Mouse (Mus musculus) forebrain, embryonic 11.5 days (tissue): ENCODE measurements around the gene Spire2. TPM values are rescaled to one million over a fixed set of nuclear protein-coding genes. Genes with fewer than 3 reads are reported as not detected.

Experiments
- ATAC-seq: fragments of 200-750 bp; cut with Nextera tagmentation; replicated peaks from 2 replicates; pipeline ENCODE4 v1.8.0; 2017; ENCODE audit warnings: moderate TSS enrichment; ENCODE audit not compliant: low FRiP score
- DNase-seq: peaks from one replicate; pipeline ENCODE4 v3.0.0-alpha.2; 2017; ENCODE audit warnings: low spot score
- H3K27ac ChIP-seq: fragments of 300-500 bp; sonication (generic); 2 replicates; pipeline ENCODE4 v1.5.1; 2014; ENCODE audit warnings: low read depth, low read length
- H3K27me3 ChIP-seq: fragments of 300-500 bp; sonication (generic); 2 replicates; pipeline ENCODE4 v1.6.1; 2014; ENCODE audit warnings: mild to moderate bottlenecking, low read length, mixed read lengths; ENCODE audit not compliant: control insufficient read depth, insufficient read depth
- H3K36me3 ChIP-seq: fragments of 300-500 bp; sonication (generic); 2 replicates; pipeline ENCODE4 v1.6.1; 2014; ENCODE audit warnings: mild to moderate bottlenecking, low read length, moderate library complexity, mixed read lengths; ENCODE audit not compliant: control insufficient read depth, insufficient read depth
- H3K4me1 ChIP-seq: fragments of 300-500 bp; sonication (generic); replicated peaks from 2 replicates; pipeline ENCODE4 v1.6.1; 2014; ENCODE audit warnings: low read length, mixed read lengths; ENCODE audit not compliant: control insufficient read depth, insufficient read depth
- H3K4me2 ChIP-seq: fragments of 300-500 bp; sonication (generic); 2 replicates; pipeline ENCODE4 v1.6.1; 2014; ENCODE audit warnings: low read depth, mild to moderate bottlenecking, low read length, moderate library complexity, mixed read lengths; ENCODE audit not compliant: severe bottlenecking
- H3K4me3 ChIP-seq: fragments of 300-500 bp; sonication (generic); 2 replicates; pipeline ENCODE4 v1.5.1; 2014; ENCODE audit warnings: low read depth, low read length
- H3K9ac ChIP-seq: fragments of 300-500 bp; sonication (generic); 2 replicates; pipeline ENCODE4 v1.6.1; 2014; ENCODE audit warnings: low read length
- H3K9me3 ChIP-seq: fragments of 300-500 bp; sonication (generic); 2 replicates; pipeline ENCODE4 v1.6.1; 2016; ENCODE audit warnings: low read length, mixed read lengths; ENCODE audit not compliant: control insufficient read depth
- WGBS: fragments of 180-500 bp; shearing (Covaris S2); extraction: QIAGEN DNeasy Blood & Tissue Kit; methylation state at CpG from one replicate; pipeline ENCODE4 v1.1.7; 2014; 5-methylcytosine and 5-hydroxymethylcytosine counted together
- polyA plus RNA-seq: library from polyadenylated mRNA; unstranded; fragments of >200 nt; fragmentation: Nextera tagmentation; extraction: Ambion mirVana; gene quantifications from 2 replicates; pipeline ENCODE4 v1.2.1, GENCODE M21; 2014

The Spire2 gene
- polyA plus RNA-seq, 1 experiment from 2014 or later, result 13.4 TPM

GRCm38 (mm10) chr8:123375701-123376100, 43.2 kb downstream of the Spire2 start:
- no peak for ATAC-seq
- no peak for DNase-seq
- H3K4me1 ChIP-seq, result peaks cover 5% of the 10 kb centered on the region; the same call in 1 of the 2 replicates
- H3K27ac ChIP-seq, result no peak overlapping the region
- WGBS, result 87% methylated on average over 10 of the region's 10 CpGs
- H3K36me3 ChIP-seq, result no peaks in the 10 kb centered on the region
- H3K4me3 ChIP-seq, result no peak overlapping the region
- H3K4me2 ChIP-seq, result no peak overlapping the region
- no peak overlapping the region for H3K9ac ChIP-seq
- no peaks in the 10 kb centered on the region for H3K27me3 ChIP-seq
- H3K9me3 ChIP-seq, result no peaks in the 10 kb centered on the region

DNA sequence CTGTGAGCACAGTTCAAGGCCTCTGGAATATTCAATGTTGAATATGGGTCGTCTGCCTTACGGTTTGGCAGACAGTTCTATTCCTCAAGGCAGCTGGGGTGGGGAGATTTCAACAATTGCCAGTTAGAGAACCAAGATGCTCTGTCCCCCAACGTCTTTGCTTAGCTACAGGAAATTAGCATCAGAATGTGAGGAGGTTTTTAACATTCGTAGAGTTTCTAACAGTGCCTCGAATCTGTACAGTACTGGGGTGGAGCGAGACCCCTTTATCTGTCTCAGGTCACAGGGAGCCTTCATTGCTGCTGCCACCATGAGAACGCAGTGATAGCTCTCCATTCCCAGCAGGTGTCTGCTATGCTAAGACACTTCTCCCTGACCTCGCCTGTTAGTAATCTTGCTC, 43.6 kb downstream of the Spire2 start:
- Histone ChIP-seq H3K27ac (no peak overlapping the region), H3K27me3 (no peaks in the 10 kb centered on the region), H3K9me3 (no peaks in the 10 kb centered on the region), H3K4me2 (no peak overlapping the region), H3K4me1 (peaks cover 5% of the 10 kb centered on the region; the same call in 1 of the 2 replicates), H3K9ac (no peak overlapping the region), H3K4me3 (no peak overlapping the region), H3K36me3 (no peaks in the 10 kb centered on the region)
- ATAC-seq (no peak), DNase-seq (no peak)
- WGBS, result 80% methylated on average over 8 of the region's 8 CpGs

DNA sequence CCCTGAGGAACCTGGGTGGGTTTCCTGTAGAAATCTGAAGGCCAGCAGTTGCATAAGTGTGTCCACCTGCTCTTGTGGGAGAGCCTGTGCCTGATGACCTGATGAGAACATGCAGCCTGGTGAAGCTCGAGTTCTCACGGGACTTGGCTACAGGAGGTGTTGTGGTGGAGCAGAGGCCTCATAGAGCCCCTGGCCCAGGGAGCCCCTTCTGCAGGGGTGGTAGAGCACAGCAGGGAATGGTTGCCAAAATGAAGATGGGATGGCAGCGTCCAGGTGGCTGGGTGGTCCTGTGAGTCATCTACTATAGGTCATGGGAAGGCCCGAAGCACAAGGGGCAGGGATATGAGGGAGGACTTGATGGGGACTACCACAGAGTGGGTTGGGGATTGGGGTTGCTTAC, 49.2 kb downstream of the Spire2 start:
- WGBS, result 98% methylated on average over 4 of the region's 4 CpGs
- Histone ChIP-seq H3K4me1 (no peaks in the 10 kb centered on the region), H3K27me3 (no peaks in the 10 kb centered on the region), H3K4me3 (no peak overlapping the region), H3K9me3 (no peaks in the 10 kb centered on the region), H3K4me2 (no peak overlapping the region), H3K36me3 (peaks cover 8% of the 10 kb centered on the region; the same call in 1 of the 2 replicates), H3K9ac (no peak overlapping the region), H3K27ac (no peak overlapping the region)
- ATAC-seq (no peak), DNase-seq (no peak)

DNA sequence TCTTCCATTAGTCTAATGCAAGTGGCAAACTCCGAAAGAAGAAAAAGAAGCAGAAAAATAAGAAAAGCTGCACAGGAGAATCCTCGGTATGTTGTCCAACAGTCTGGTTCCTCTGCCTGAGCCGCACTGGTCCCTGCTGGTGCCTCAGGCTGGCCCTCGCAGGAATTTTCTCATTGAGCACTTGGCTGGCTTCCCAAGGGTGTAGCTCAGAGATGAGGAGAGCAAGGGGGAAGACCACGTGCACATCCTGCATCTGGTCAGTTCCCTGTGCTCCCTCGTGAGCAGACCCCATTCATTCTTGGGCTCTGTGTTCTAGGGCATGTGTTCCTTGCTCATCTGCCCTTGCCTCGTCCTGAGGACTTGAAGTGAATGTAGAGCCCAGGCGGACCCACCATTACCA, 50.0 kb downstream of the Spire2 start:
- Histone ChIP-seq H3K36me3 (peaks cover 8% of the 10 kb centered on the region; the same call in 1 of the 2 replicates), H3K4me1 (no peaks in the 10 kb centered on the region), H3K4me2 (no peak overlapping the region), H3K27ac (no peak overlapping the region), H3K27me3 (no peaks in the 10 kb centered on the region), H3K4me3 (no peak overlapping the region), H3K9me3 (no peaks in the 10 kb centered on the region), H3K9ac (no peak overlapping the region)
- ATAC-seq, result no peak
- 93% methylated on average over 8 of the region's 8 CpGs for WGBS
- DNase-seq, result no peak

- H3K4me3 ChIP-seq, result no peak overlapping the region
- H3K9me3 ChIP-seq, result no peaks in the 10 kb centered on the region
- ATAC-seq, result no peak
- no peak for DNase-seq
- no peak overlapping the region for H3K27ac ChIP-seq
- H3K27me3 ChIP-seq, result no peaks in the 10 kb centered on the region
- no peak overlapping the region for H3K9ac ChIP-seq
- no peak overlapping the region for H3K4me2 ChIP-seq
- H3K36me3 ChIP-seq, result peaks cover 13% of the 10 kb centered on the region; the same call in 1 of the 2 replicates
- H3K4me1 ChIP-seq, result no peaks in the 10 kb centered on the region
- WGBS, result 71% methylated on average over 9 of the region's 9 CpGs
Observed at GRCm38 (mm10) chr8:123384883-123385540, 52.5 kb downstream of the Spire2 start.

- DNase-seq (no peak), ATAC-seq (no peak)
- no peak overlapping the region for H3K4me2 ChIP-seq
- H3K4me3 ChIP-seq, result no peak overlapping the region
- H3K4me1 ChIP-seq, result no peaks in the 10 kb centered on the region
- WGBS, result 89% methylated on average over 3 of the region's 3 CpGs
- H3K9me3 ChIP-seq, result no peaks in the 10 kb centered on the region
- no peak overlapping the region for H3K9ac ChIP-seq
- H3K36me3 ChIP-seq, result peaks cover 13% of the 10 kb centered on the region; the same call in 1 of the 2 replicates
- no peak overlapping the region for H3K27ac ChIP-seq
- no peaks in the 10 kb centered on the region for H3K27me3 ChIP-seq
Observed at GRCm38 (mm10) chr8:123387041-123387440, 54.5 kb downstream of the Spire2 start.

DNA sequence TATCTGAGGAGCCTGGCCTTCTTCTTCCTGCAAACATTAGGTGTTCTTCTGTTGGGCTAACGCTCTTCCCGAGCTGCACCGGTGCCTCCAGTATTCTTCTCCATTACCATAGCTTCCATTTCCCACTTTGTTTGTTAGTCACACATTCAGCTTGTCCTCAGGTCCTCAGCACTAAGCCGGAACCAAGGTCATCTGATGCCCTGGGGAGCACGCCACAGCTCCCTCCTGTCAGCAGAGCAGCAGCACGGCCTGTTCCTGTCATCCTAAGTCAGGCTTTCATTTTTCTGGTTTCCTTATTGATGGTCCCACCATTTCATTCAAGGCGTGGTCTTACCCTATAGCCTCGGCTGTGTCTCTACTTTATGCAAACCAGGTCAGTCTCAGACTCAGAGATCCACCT, 55.3 kb downstream of the Spire2 start:
- ATAC-seq (no peak), DNase-seq (no peak)
- Histone ChIP-seq H3K27ac (no peak overlapping the region), H3K4me1 (no peaks in the 10 kb centered on the region), H3K9ac (no peak overlapping the region), H3K36me3 (peaks cover 13% of the 10 kb centered on the region; the same call in 1 of the 2 replicates), H3K9me3 (no peaks in the 10 kb centered on the region), H3K4me3 (no peak overlapping the region), H3K27me3 (no peaks in the 10 kb centered on the region), H3K4me2 (no peak overlapping the region)
- 91% methylated on average over 8 of the region's 8 CpGs for WGBS

DNA sequence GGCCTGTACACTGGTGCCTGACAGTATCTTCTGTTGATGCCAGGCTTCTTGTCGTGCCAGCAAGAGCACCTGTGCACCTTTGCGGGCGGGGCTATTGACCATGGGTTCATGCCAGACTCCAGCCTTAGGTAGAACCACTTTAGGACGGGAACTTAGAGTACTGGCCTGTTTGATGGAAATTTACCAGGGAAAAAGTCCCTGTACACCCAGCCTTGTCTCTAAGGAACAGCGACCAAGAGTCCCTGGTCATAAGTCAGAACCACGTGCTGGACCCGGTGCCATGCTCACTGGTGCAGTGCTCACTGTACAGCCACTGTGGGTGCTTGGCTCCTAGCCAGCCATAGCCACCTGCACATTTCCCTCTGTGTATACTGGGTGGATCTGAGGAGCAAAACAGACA, 56.5 kb downstream of the Spire2 start:
- Histone ChIP-seq H3K9me3 (no peaks in the 10 kb centered on the region), H3K4me3 (no peak overlapping the region), H3K27ac (no peak overlapping the region), H3K36me3 (peaks cover 14% of the 10 kb centered on the region; the same call in 1 of the 2 replicates), H3K4me1 (no peaks in the 10 kb centered on the region), H3K27me3 (no peaks in the 10 kb centered on the region), H3K9ac (no peak overlapping the region), H3K4me2 (no peak overlapping the region)
- no peak for ATAC-seq
- DNase-seq, result no peak
- WGBS, result 94% methylated on average over 7 of the region's 7 CpGs

GRCm38 (mm10) chr8:123398308-123398707, 65.8 kb downstream of the Spire2 start:
- H3K27ac ChIP-seq, result no peak overlapping the region
- DNase-seq (no peak), ATAC-seq (no peak)
- H3K4me1 ChIP-seq, result no peaks in the 10 kb centered on the region
- peaks cover 7% of the 10 kb centered on the region; the same call in 1 of the 2 replicates for H3K36me3 ChIP-seq
- H3K4me2 ChIP-seq, result no peak overlapping the region
- WGBS, result 95% methylated on average over 13 of the region's 13 CpGs
- H3K4me3 ChIP-seq, result no peak overlapping the region
- no peaks in the 10 kb centered on the region for H3K9me3 ChIP-seq
- H3K9ac ChIP-seq, result no peak overlapping the region
- H3K27me3 ChIP-seq, result no peaks in the 10 kb centered on the region
